Mouse (Mus musculus): ENCODE results near the gene Selenbp2.
"Not testable (repeated sequence)": the region's sequence is repeated elsewhere in the genome, so short reads cannot be mapped to it uniquely, and the experiment has no call there.

DNA sequence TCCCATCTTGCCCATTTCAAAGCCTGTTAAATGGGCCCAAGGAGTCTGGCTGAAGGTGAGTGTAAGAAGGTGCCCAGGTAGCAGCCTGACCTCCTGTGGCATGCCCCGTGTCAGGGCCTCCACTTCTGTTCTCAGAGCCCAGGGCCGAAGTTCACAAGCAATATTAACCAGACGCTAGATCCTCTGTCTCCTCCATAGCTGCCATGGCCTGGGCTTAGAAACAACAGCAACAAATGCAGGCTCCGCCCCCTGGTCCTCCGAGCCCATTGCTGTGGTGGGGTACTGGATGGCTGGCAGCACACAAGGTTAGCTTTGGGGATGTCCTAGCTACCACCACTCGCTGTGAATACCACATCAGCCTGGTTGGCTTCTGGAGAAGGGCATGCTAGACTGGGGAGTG lies 3.2 kb upstream of the Selenbp2 start:
- not testable (repeated sequence) for TF ChIP-seq CTCF, EP300 (IDR thresholded peaks at IDR 0.05; ENCODE audit: low read depth)
